Mouse (Mus musculus) stomach, embryonic 15.5 days (tissue): ENCODE data around the gene Hoxc5. TPM values are rescaled to one million over a fixed set of nuclear protein-coding genes. Genes with fewer than 3 reads are reported as not detected.

Source experiments
- ATAC-seq: fragments of 200-750 bp; cut with Nextera tagmentation; 2 replicates; pipeline ENCODE4 v1.8.0; 2017; ENCODE audit warnings: low read depth, moderate number of reproducible peaks, moderate TSS enrichment; ENCODE audit not compliant: insufficient read depth, low FRiP score
- H3K27ac ChIP-seq: fragments of 300-500 bp; sonication (generic); 2 replicates; pipeline ENCODE4 v1.5.1; 2015; ENCODE audit warnings: mild to moderate bottlenecking, inconsistent platforms
- H3K27me3 ChIP-seq: fragments of 300-500 bp; sonication (generic); replicated peaks from 2 replicates; pipeline ENCODE4 v1.6.1; 2015; ENCODE audit warnings: inconsistent platforms
- H3K36me3 ChIP-seq: fragments of 300-500 bp; sonication (generic); 2 replicates; pipeline ENCODE4 v1.6.1; 2015; ENCODE audit warnings: inconsistent platforms
- H3K4me1 ChIP-seq: fragments of 300-500 bp; sonication (generic); 2 replicates; pipeline ENCODE4 v1.6.1; 2015; ENCODE audit warnings: inconsistent platforms
- H3K4me2 ChIP-seq: fragments of 300-500 bp; sonication (generic); 2 replicates; pipeline ENCODE4 v1.6.1; 2015; ENCODE audit warnings: mild to moderate bottlenecking, inconsistent platforms
- H3K4me3 ChIP-seq: fragments of 300-500 bp; sonication (generic); replicated peaks from 2 replicates; pipeline ENCODE4 v1.5.1; 2015; ENCODE audit warnings: inconsistent platforms
- H3K9ac ChIP-seq: fragments of 300-500 bp; sonication (generic); 2 replicates; pipeline ENCODE4 v1.6.1; 2015; ENCODE audit warnings: inconsistent platforms
- H3K9me3 ChIP-seq: fragments of 300-500 bp; sonication (generic); 2 replicates; pipeline ENCODE4 v1.6.1; 2016; ENCODE audit warnings: inconsistent platforms
- WGBS: fragments of 180-500 bp; shearing (Covaris S2); methylation state at CpG from one replicate; pipeline ENCODE4 v1.1.7; 2015; 5-methylcytosine and 5-hydroxymethylcytosine counted together
- polyA plus RNA-seq: library from polyadenylated mRNA; unstranded; fragments of >200 nt; fragmentation: Nextera tagmentation; extraction: Ambion mirVana; gene quantifications from 2 replicates; pipeline ENCODE4 v1.2.1, GENCODE M21; 2015

Gene Hoxc5
- polyA plus RNA-seq, 1 experiment from 2014 or later = 16.2 TPM

- H3K27me3 ChIP-seq = peaks cover 87% of the 10 kb centered on the region
- H3K27ac ChIP-seq = no peak overlapping the region
- H3K9ac ChIP-seq = no peak overlapping the region
- H3K4me2 ChIP-seq = no peak overlapping the region
- 4% methylated on average over 28 of the region's 28 CpGs for WGBS
- ATAC-seq = no peak
- H3K9me3 ChIP-seq = no peaks in the 10 kb centered on the region
- H3K4me3 ChIP-seq = no peak overlapping the region
- peaks cover 8% of the 10 kb centered on the region; the same call in 1 of the 2 replicates for H3K4me1 ChIP-seq
- no peaks in the 10 kb centered on the region for H3K36me3 ChIP-seq
Measured at GRCm38 (mm10) chr15:102963671-102964640, 3.3 kb upstream of the Hoxc5 start.

DNA sequence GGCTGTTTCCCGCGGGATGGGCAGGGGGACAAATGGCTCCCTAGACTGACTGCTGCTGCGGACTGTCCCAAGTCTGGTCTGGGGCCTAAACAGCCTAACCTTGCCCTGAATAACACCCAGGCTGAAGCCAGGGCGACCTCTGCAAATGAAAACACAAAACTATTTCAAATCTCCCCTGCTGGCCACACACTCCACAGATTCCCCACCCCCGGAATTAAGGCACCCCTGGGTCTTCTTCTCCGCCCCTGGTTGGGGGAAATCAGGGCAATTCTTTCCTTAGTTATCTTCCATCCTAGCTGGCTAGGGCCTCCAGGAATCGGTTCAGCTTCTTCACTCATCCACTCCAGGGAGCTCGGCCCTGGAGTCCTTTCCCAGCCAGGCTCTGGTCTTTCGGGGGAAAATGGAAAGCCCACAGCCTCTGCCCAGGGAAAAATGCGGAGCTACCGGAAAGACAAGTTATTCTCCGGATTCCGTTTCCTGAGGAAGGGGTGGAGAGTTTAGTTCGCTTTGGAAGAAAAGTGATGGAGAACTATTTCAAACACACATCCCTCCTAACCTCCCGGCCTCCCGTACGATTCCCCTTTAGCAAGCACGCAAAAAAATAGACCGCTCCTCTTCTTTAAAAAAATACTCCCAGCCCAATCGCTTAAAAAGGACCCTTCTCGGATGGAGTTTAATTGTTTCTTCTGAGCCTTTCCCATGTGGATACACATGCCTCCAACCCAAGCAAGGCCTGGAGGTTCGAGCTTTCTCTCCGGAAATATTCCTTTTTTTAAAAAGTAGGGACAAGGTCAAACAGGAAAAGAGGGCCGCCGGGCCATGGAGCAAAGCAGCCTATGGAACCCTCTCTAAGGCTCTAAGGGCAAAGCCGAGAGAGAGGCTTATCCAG lies 2.0 kb upstream of the Hoxc5 start:
- 5% methylated on average over 26 of the region's 26 CpGs for WGBS
- Histone ChIP-seq H3K4me2 (no peak overlapping the region), H3K36me3 (no peaks in the 10 kb centered on the region), H3K27me3 (peaks cover 91% of the 10 kb centered on the region), H3K9me3 (no peaks in the 10 kb centered on the region), H3K4me1 (peaks cover 8% of the 10 kb centered on the region; the same call in 1 of the 2 replicates), H3K4me3 (no peak overlapping the region), H3K9ac (no peak overlapping the region), H3K27ac (no peak overlapping the region)
- ATAC-seq = no peak

DNA sequence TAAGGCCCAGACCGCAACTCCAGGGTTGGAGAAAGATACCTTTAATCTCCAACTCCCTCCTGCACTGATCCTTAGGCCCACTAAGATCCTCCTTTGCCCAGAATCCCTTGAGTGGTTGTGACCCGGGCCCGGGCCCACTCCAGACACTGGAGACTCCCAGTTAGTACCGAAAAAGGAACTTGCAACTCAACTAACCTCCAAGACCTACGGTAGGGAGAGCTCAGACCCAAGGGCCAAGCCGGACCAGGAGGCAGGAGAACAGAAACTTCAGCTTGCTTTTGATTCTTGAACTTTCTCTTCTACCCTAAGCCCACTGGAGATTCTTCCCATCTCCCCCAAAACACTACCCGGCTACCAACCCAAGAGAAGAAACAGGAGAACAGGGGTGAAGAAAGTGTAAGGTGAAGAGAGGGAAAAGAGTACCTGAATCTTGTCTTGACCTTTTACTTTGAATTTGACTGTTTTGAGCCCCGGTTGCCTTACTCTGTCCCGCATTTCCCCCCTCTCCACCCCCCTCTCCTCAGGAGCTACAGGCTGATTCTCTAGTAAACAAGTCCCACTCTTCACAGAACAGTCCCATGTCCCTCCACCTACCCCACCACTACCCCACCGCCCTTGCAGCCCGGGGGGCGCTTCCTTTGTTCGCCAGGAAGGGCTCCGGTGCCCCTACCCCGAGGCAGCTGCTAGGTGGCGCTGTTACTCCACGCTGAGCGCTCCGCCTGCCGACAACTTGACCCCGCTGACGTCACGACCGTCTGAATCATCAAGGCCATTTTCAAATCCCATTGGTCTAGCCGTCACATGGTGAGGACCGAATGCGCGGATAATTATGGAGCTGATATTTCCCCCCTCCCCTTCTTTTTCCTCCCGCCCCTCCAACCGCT lies 1.1 kb upstream of the Hoxc5 start:
- H3K9me3 ChIP-seq = no peaks in the 10 kb centered on the region
- no peak for ATAC-seq
- H3K27ac ChIP-seq = no peak overlapping the region
- peak overlapping the region; percentile 14; the same call in 1 of the 2 replicates for H3K4me3 ChIP-seq
- no peak overlapping the region for H3K9ac ChIP-seq
- peak overlapping the region; percentile 40 for H3K4me2 ChIP-seq
- peaks cover 92% of the 10 kb centered on the region for H3K27me3 ChIP-seq
- H3K4me1 ChIP-seq = peaks cover 8% of the 10 kb centered on the region; the same call in 1 of the 2 replicates
- H3K36me3 ChIP-seq = no peaks in the 10 kb centered on the region
- WGBS = 4% methylated on average over 29 of the region's 30 CpGs

- Histone ChIP-seq H3K4me2 (peak within 1 kb of the TSS; percentile 40), H3K27ac (no peak within 1 kb of the TSS), H3K9ac (no peak within 1 kb of the TSS), H3K4me1 (peaks cover 8% of the 10 kb centered on the region; the same call in 1 of the 2 replicates), H3K4me3 (peak within 1 kb of the TSS; percentile 14; the same call in 1 of the 2 replicates), H3K27me3 (peaks cover 93% of the 10 kb centered on the region), H3K36me3 (no peaks in the 10 kb centered on the region), H3K9me3 (no peaks in the 10 kb centered on the region)
- ATAC-seq = peak; percentile 27; the same call in 1 of the 2 replicates
- WGBS = 2% methylated on average over 27 of the region's 27 CpGs
Measured at GRCm38 (mm10) chr15:102966776-102967311, 399 bp upstream of the Hoxc5 start, which contains the start of gene Hoxc10. Gene Hoxc10, plus strand, starts transcription at chr15:102966796.

- Histone ChIP-seq H3K4me2 (no peak overlapping the region), H3K27ac (no peak overlapping the region), H3K27me3 (peaks cover 97% of the 10 kb centered on the region), H3K4me1 (peaks cover 8% of the 10 kb centered on the region; the same call in 1 of the 2 replicates), H3K9me3 (no peaks in the 10 kb centered on the region), H3K36me3 (no peaks in the 10 kb centered on the region), H3K4me3 (no peak overlapping the region), H3K9ac (no peak overlapping the region)
- no peak for ATAC-seq
- WGBS = 2% methylated on average over 34 of the region's 34 CpGs
Measured at GRCm38 (mm10) chr15:102967511-102968397, 511 bp downstream of the Hoxc5 start.

GRCm38 (mm10) chr15:102969296-102969695 lies 2.1 kb downstream of the Hoxc5 start:
- ATAC-seq = no peak
- peaks cover 98% of the 10 kb centered on the region for H3K27me3 ChIP-seq
- no peak overlapping the region for H3K4me3 ChIP-seq
- no peaks in the 10 kb centered on the region for H3K36me3 ChIP-seq
- WGBS = 27% methylated on average over 1 of the region's 1 CpGs
- no peaks in the 10 kb centered on the region for H3K9me3 ChIP-seq
- H3K9ac ChIP-seq = no peak overlapping the region
- H3K4me2 ChIP-seq = no peak overlapping the region
- peaks cover 8% of the 10 kb centered on the region; the same call in 1 of the 2 replicates for H3K4me1 ChIP-seq
- no peak overlapping the region for H3K27ac ChIP-seq

DNA sequence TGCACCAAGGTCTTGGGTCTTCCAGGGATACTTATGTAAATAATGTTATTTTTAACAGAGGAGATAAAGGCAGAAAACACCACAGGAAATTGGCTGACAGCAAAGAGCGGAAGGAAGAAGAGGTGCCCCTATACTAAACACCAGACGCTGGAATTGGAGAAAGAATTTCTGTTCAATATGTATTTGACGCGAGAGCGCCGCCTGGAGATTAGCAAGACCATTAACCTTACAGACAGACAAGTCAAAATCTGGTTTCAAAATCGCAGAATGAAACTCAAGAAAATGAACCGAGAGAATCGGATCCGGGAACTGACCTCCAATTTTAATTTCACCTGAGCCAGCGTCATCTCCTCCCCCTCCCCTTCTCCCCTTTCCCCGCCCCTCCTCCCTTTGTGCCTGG lies 3.5 kb downstream of the Hoxc5 start:
- H3K4me3 ChIP-seq = no peak overlapping the region
- H3K27me3 ChIP-seq = peaks cover 96% of the 10 kb centered on the region
- H3K4me1 ChIP-seq = peaks cover 8% of the 10 kb centered on the region; the same call in 1 of the 2 replicates
- whole genome bisulfite sequencing = 1% methylated on average over 12 of the region's 12 CpGs
- no peaks in the 10 kb centered on the region for H3K36me3 ChIP-seq
- no peak overlapping the region for H3K4me2 ChIP-seq
- H3K9ac ChIP-seq = no peak overlapping the region
- no peaks in the 10 kb centered on the region for H3K9me3 ChIP-seq
- no peak for ATAC-seq
- H3K27ac ChIP-seq = no peak overlapping the region

DNA sequence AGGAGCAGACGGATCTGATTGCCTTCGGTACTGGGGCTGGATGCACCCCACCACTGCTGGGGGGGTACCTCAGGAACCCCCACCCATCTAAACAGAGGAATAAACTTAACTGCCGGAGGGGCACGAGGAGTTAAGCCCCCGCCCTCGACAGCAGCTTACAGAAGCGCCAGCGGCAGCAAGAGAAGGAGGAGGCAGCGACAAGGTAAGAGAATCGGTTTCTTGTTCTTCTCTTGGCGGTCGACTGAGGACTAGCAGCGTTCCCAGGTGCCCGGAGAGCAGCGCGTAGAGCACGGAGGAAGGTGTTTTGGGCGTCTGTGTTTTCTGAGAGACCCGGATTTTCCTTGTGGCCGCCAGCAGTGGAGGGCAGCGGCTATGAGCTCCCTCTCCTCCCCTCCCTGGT lies 5.0 kb downstream of the Hoxc5 start:
- no peak for ATAC-seq
- H3K36me3 ChIP-seq = no peaks in the 10 kb centered on the region
- peaks cover 3% of the 10 kb centered on the region; the same call in 1 of the 2 replicates for H3K4me1 ChIP-seq
- peaks cover 96% of the 10 kb centered on the region for H3K27me3 ChIP-seq
- WGBS = 1% methylated on average over 21 of the region's 21 CpGs
- no peaks in the 10 kb centered on the region for H3K9me3 ChIP-seq
- no peak overlapping the region for H3K4me3 ChIP-seq
- no peak overlapping the region for H3K9ac ChIP-seq
- no peak overlapping the region for H3K27ac ChIP-seq
- no peak overlapping the region for H3K4me2 ChIP-seq

- Histone ChIP-seq H3K9me3 (no peaks in the 10 kb centered on the region), H3K4me1 (peaks cover 6% of the 10 kb centered on the region; the same call in 1 of the 2 replicates), H3K27ac (no peak overlapping the region), H3K36me3 (no peaks in the 10 kb centered on the region), H3K4me2 (no peak overlapping the region), H3K27me3 (peaks cover 96% of the 10 kb centered on the region), H3K4me3 (no peak overlapping the region), H3K9ac (no peak overlapping the region)
- ATAC-seq = no peak
- 3% methylated on average over 6 of the region's 6 CpGs for WGBS
Measured at GRCm38 (mm10) chr15:102972753-102973152, 5.5 kb downstream of the Hoxc5 start.

GRCm38 (mm10) chr15:102975034-102975433 lies 7.8 kb downstream of the Hoxc5 start:
- no peak for ATAC-seq
- no peak overlapping the region for H3K4me3 ChIP-seq
- H3K4me1 ChIP-seq = peaks cover 6% of the 10 kb centered on the region; the same call in 1 of the 2 replicates
- peaks cover 97% of the 10 kb centered on the region for H3K27me3 ChIP-seq
- no peak overlapping the region for H3K4me2 ChIP-seq
- no peak overlapping the region for H3K27ac ChIP-seq
- H3K9ac ChIP-seq = no peak overlapping the region
- H3K9me3 ChIP-seq = no peaks in the 10 kb centered on the region
- WGBS = 9% methylated on average over 7 of the region's 7 CpGs
- H3K36me3 ChIP-seq = no peaks in the 10 kb centered on the region
